13 mouse cellular contexts compared by ENCODE assay signal in the genomic region with DNA sequence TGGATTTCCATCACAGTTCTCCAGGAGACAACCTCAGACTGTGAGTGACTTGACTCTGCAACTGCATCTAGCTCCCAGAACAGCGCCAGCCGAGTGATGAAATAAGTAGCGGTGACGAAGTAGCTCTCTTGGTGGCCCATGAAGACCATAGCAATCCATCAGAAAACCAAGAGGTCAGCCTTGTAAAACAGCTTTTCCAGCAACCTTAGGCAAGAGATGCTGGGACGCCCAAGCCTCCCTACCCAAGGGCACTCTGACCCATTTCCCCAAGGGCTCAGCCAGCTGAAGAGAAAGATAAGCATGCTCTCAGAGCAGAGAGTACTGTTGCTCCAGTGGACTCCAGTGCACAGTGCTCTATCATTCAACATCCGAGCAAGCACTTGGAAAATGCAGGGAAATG.
"Had no signal": no experiment of that assay in that cellular context is flagged by ENCODE, and none has a peak within 500 bp of the region (broad histone marks: within the 10 kb centered on the region; RNA-seq: fewer than 3 reads in every experiment).

No protein-coding gene starts in this region.

- H3K9ac ChIP-seq: liver, embryonic 15.5 days; neural tube, embryonic 12.5 days had no signal

- H3K4me1 ChIP-seq: limb, embryonic 10.5 days; liver, embryonic 15.5 days; neural tube, embryonic 12.5 days had no signal

- H3K27me3 ChIP-seq: liver, embryonic 15.5 days; neural tube, embryonic 12.5 days had no signal

- H3K27ac ChIP-seq: layer of hippocampus, adult 2 months; limb, embryonic 10.5 days; liver, embryonic 15.5 days; neural tube, embryonic 12.5 days; stomach, postnatal 0 days had no signal

- DNase-seq: kidney, postnatal 10 days; kidney, postnatal 4 days; lung, adult 2 months; lung, postnatal 36 days; midbrain, embryonic 14.5 days; thymus, postnatal 14 days had no signal

- H3K9me3 ChIP-seq: limb, embryonic 10.5 days; liver, embryonic 15.5 days; neural tube, embryonic 12.5 days had no signal

- ATAC-seq: lung, postnatal 0 days had no signal

- H3K4me2 ChIP-seq: liver, embryonic 11.5 days; liver, embryonic 15.5 days; neural tube, embryonic 12.5 days had no signal

- H3K4me3 ChIP-seq: layer of hippocampus, adult 2 months; limb, embryonic 10.5 days; liver, embryonic 15.5 days; neural tube, embryonic 12.5 days had no signal
